Mouse (Mus musculus) natural killer cell, adult 2 months (primary cell): ENCODE data around the gene Ccdc32.
"Not testable (repeated sequence)": the region's sequence is repeated elsewhere in the genome, so short reads cannot be mapped to it uniquely, and the experiment has no call there.

Source experiments
- DNase-seq, 2 experiments: peaks; one replicate each; pipeline ENCODE4 v3.0.0; 2022; ENCODE audit warnings: low spot score in 2 of 2

The Ccdc32 gene

GRCm38 (mm10) chr2:119028941-119029551 lies at the start of gene Ccdc32:
Ccdc32 (minus strand) TSS chr2:119029393.
- DNase-seq = peak; percentile 89 to 91

- no peak for DNase-seq
These were observed 43.2 kb upstream of the Ccdc32 start for GRCm38 (mm10) chr2:119072397-119072796.

- DNase-seq = no peak
These were observed 30.9 kb upstream of the Ccdc32 start for GRCm38 (mm10) chr2:119060139-119060538.

- no peak for DNase-seq
These were observed 21.0 kb upstream of the Ccdc32 start for GRCm38 (mm10) chr2:119050132-119050650.

- DNase-seq = no peak
These were observed 18.7 kb upstream of the Ccdc32 start for GRCm38 (mm10) chr2:119047849-119048248.

- peak; percentile 98 to 99 for DNase-seq
These were observed 17.7 kb upstream of the Ccdc32 start, which contains the start of gene Knl1 for GRCm38 (mm10) chr2:119046649-119047611. Knl1 (plus strand) TSS chr2:119047119.

- no peak for DNase-seq
These were observed 16.0 kb upstream of the Ccdc32 start for GRCm38 (mm10) chr2:119045163-119045562.

GRCm38 (mm10) chr2:119040882-119041281 lies 11.7 kb upstream of the Ccdc32 start:
- peak in 1 of 2 experiments; percentile 42 for DNase-seq

GRCm38 (mm10) chr2:119035397-119035745 lies 6.2 kb upstream of the Ccdc32 start:
- no peak for DNase-seq

GRCm38 (mm10) chr2:119034656-119035396 lies 5.6 kb upstream of the Ccdc32 start, which contains the start of gene Rpusd2:
Rpusd2 (plus strand) TSS chr2:119034790.
- peak; percentile 87 to 91 for DNase-seq

- DNase-seq = no peak
These were observed 3.0 kb upstream of the Ccdc32 start for GRCm38 (mm10) chr2:119032191-119032590.

GRCm38 (mm10) chr2:119026951-119027350 lies 2.2 kb downstream of the Ccdc32 start:
- no peak for DNase-seq

GRCm38 (mm10) chr2:119025239-119025616 lies 4.0 kb downstream of the Ccdc32 start:
- no peak for DNase-seq

- DNase-seq = no peak
These were observed 4.5 kb downstream of the Ccdc32 start for GRCm38 (mm10) chr2:119024536-119025238.

- DNase-seq = no peak
These were observed 6.0 kb downstream of the Ccdc32 start for GRCm38 (mm10) chr2:119023154-119023660.

- DNase-seq = no peak
These were observed 9.7 kb downstream of the Ccdc32 start for GRCm38 (mm10) chr2:119019538-119019937.

- DNase-seq = no peak
These were observed 10.1 kb downstream of the Ccdc32 start for GRCm38 (mm10) chr2:119019131-119019530.

- no peak for DNase-seq
These were observed 10.6 kb downstream of the Ccdc32 start for GRCm38 (mm10) chr2:119018391-119019122.

GRCm38 (mm10) chr2:119017647-119018046 lies 11.5 kb downstream of the Ccdc32 start:
- DNase-seq = no peak

GRCm38 (mm10) chr2:119016312-119016711 lies 12.9 kb downstream of the Ccdc32 start:
- DNase-seq = not testable (repeated sequence)
